Comparison of ENCODE assay signal across 1 mouse cellular context in the genomic region with DNA sequence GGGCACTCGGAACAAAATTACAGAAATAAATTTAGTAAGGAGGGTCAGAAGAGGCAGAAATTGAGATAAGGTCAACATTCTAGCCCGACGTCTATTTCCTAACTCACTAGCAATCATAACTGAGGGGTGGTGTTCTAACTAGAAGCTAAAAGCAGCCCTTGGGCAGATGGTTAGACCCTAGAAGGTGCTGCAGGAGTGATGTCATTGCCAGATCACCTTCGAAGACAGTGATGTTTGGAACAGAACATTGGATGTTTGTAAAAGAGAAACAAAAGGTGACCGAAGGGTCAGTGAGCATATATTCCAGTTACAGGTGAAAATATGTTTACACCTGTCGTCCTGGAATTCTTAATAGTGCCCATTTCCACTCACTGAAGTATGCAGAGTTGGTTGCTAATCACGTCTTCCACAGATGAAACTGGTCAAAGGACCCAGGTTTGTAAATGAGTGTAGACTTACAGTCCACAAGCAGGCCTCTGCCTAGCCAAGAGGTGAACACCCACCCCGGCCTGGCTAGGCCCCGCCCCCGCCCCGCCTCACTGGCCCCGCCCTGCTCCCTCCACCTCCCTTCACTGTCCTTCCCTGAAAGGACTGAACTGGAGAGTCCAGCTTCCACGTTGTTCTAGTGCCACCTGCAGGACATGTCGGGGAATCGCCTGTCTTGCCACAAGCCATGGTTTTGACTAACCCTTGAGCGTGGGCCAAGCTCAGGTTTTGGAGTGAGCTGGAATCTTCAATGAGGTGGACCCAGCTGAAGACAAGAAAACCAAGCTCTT.
TF ChIP-seq lines count a peak whose summit lies in the region.

No protein-coding gene starts in this region.

TF ChIP-seq in CH12.LX, 34 proteins besides CTCF, POLR2A, EP300 and RAD21 (continued from another document):
- TF ChIP-seq CHD1 (IDR thresholded peaks at IDR 0.05; ENCODE audit: low read depth, low read length) (no peak), ETS1 (conservative IDR thresholded peaks at IDR 0.05; ENCODE audit: low read depth, low read length) (no peak), MAFK (IDR thresholded peaks at IDR 0.05; ENCODE audit: insufficient replicate concordance, low read length) (no peak), NRF1 (IDR thresholded peaks at IDR 0.05; ENCODE audit: low read depth, low read length) (peak; percentile 38; the same call in 1 of the 2 replicates), USF2 (conservative IDR thresholded peaks at IDR 0.05; ENCODE audit: low read depth, low read length) (no peak), ZKSCAN1 (IDR thresholded peaks at IDR 0.05; ENCODE audit: borderline replicate concordance, low read depth, low read length) (no peak), JUND (conservative IDR thresholded peaks at IDR 0.05; ENCODE audit: low read depth, low read length) (no peak), SMC3 (IDR thresholded peaks at IDR 0.05; ENCODE audit: low read depth, low read length) (peak; percentile 97), ZC3H11A (IDR thresholded peaks at IDR 0.05; ENCODE audit: low read depth, low read length) (peak; percentile 95), MAZ (IDR thresholded peaks at IDR 0.05; ENCODE audit: low read depth, low read length) (peak; percentile 86), TCF12 (IDR thresholded peaks at IDR 0.05; ENCODE audit: low read depth, low read length) (no peak), E2F4 (IDR thresholded peaks at IDR 0.05; ENCODE audit: insufficient replicate concordance, low read depth, low read length) (no peak), PAX5 (IDR thresholded peaks at IDR 0.05; ENCODE audit: low read length) (no peak), IRF4 (IDR thresholded peaks at IDR 0.05; ENCODE audit: low read depth, low read length) (peak; percentile 52; the same call in 1 of the 2 replicates), SIN3A (IDR thresholded peaks at IDR 0.05; ENCODE audit: low read length) (0 out of 2 replicates have a peak, but pooled peaks have one; percentile 51), NELFE (IDR thresholded peaks at IDR 0.05; ENCODE audit: low read depth, low read length) (0 out of 2 replicates have a peak, but pooled peaks have one; percentile 60), MXI1 (IDR thresholded peaks at IDR 0.05; ENCODE audit: low read depth, low read length) (no peak), JUN (IDR thresholded peaks at IDR 0.05; ENCODE audit: insufficient read depth, low read depth, low read length) (no peak), ZMIZ1 (IDR thresholded peaks at IDR 0.05; ENCODE audit: low read depth, low read length) (no peak), KAT2A (IDR thresholded peaks at IDR 0.05; ENCODE audit: insufficient replicate concordance, low read length) (no peak), ZNF384 (IDR thresholded peaks at IDR 0.05; ENCODE audit: low read depth, low read length) (peak; percentile 5; the same call in 1 of the 2 replicates), MAX (IDR thresholded peaks at IDR 0.05; ENCODE audit: low read length) (peak; percentile 36; the same call in 1 of the 2 replicates), CHD2 (IDR thresholded peaks at IDR 0.05; ENCODE audit: low read length) (no peak)
